Mouse (Mus musculus) ES-CJ7 (cell line): ENCODE measurements around the gene Cfap70.

Experiments
- DNase-seq: peaks from one replicate; pipeline ENCODE4 v3.0.0; 2011; ENCODE audit warnings: low read depth, low spot score

Cfap70 gene

DNA sequence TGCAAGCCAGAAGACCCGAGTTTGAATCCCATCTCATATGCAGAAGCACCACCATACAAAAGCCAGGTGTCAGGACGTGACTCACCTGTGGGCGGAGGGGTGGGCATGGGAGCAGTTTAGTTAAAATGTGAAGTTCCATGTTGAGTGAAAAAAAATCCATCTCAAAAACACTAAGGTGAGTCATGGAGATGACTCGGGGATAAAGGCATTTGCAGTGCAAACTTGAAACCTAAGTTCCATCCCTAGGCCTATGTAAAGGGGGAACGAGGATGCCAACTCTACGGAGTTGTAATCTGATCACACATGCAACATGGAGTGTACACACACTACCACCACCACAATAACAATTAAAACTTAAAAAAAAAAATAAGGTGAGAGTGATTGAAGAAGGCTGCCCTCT is 29.0 kb downstream of the Cfap70 start:
- no peak for DNase-seq

DNA sequence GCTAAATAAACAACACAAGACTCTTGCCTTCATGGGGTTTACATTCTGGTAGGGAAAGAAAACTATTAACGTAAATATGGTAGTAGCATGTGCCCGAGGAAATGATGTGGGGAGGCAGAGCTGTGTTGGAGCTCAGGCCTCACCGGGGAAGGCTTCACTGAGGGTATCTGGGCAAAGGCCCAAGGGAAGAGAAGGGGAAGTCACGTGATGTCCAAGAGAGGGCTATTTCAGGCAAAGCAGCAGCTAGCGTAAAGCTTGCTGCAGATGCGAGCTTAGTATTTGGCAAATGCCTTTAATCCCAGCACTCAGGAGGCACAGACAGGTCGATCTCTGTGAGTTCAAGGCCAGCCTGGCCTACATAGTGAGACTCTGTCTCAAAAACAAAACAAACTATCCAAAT is 29.8 kb downstream of the Cfap70 start:
- no peak for DNase-seq

DNA sequence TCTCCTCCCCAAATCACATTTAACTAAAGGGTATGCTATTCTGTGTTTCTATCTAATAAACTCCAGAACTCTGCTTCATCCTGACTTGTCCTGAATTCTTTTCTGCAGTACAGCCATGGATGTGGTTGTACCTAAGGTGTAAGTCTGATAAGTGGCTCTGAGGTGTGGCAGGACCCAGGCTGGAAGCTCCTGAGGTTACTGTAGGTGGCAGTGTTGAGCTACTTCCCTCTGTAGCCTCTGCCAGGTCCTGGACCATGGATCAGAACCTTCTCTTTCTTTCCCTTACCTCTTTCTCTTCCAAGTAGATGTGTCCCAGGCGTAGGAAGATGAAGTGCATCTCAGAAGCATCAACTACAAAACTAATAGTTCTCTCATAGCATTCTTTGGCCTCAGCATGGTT is 52.0 kb downstream of the Cfap70 start:
- peak; percentile 66 for DNase-seq

DNA sequence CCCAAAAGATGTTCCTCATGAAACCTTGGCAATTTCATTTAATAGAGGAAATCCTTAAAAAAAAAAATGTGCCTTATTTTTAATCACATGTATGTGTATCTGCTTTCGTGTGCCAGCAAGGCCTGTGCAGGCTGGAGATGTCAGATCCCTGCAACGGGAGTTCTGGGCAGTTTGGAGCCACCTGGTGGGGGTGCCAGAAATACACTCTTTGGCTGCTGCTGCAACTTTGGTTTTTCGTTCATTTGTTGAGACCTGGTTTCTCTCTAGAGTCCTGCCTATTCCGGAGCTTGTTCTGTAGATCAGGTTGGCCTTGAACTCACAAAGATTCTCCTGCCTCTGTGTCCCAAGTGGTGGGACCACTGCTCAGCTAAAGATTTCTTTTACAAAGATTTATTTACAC is 53.2 kb downstream of the Cfap70 start:
- DNase-seq = peak; percentile 38

DNA sequence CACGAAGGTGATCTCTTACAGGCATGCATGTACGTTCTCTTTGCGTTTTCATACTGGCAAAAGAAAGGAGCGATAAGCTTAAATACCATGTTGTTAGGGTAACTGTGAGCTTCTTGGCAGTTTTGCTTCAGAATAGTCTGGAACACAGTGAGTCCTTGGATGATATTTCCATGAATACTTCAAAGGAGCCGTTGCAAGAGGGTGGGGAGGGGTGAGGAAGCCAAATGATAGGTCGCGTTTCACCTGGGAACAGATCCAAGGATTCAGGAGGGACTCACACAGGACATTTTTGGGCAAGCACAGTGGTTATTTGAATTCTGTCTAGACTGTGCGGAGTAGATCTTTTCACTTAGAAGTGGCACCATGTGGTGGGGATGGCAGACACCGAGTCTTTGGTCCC is 54.8 kb downstream of the Cfap70 start:
- DNase-seq = no peak

DNA sequence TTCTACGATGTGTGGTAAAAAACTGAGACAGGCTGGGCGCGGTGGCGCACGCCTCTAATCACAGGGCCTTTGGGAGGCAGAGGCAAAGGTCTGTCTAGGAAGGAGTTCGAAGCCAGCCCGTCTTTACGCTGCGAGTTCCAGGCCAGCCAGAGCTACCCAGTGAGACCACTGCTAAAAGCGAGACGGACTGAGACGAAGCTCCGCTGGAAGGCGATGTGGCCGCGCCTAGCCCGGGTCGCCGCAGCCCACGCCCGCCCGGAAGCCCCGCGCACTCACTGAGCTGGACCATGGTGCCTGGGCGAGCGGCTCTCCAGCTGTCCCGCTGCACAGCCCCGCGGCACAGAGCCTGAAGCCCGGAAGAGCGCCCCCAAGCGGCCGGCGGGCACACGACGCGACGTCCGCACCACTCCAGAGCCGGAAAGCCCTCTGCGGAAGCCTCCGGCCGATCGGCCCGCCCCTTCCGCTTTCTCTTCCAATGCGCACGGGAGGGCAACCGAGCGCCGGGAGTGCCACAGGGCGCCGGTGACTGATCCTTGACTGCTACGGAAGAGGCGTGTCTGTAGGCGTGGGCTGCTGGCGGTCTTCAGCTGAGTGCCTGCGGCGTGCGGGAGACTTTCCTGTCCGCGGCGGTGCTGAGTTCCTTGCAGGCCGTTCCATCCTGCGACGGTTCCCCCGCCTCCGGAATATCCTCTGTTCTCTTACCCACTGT is 58.7 kb downstream of the Cfap70 start, which contains the start of gene Mrps16:
TSS of gene Mrps16 (minus strand) at position 430 of the 709 bp plus-strand sequence.
- peak; percentile 95 for DNase-seq

DNA sequence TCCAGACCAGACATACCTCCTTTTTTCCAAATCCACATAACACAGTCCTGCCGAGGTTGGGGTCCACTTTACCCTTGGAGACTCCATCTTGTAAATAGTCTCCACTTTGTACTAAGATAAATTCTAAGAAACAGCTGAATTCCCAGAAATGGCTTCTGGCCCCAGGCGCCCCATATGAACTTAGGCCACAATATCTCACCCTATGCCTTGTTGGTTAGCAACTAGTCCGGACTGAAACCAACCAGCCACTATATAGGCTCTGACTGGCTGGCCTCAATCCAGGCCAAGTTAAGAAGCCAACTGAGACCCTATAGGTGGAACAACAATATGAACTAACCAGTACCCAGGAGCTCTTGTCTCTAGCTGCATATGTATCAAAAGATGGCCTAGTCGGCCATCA is 59.7 kb downstream of the Cfap70 start:
- DNase-seq = no peak

DNA sequence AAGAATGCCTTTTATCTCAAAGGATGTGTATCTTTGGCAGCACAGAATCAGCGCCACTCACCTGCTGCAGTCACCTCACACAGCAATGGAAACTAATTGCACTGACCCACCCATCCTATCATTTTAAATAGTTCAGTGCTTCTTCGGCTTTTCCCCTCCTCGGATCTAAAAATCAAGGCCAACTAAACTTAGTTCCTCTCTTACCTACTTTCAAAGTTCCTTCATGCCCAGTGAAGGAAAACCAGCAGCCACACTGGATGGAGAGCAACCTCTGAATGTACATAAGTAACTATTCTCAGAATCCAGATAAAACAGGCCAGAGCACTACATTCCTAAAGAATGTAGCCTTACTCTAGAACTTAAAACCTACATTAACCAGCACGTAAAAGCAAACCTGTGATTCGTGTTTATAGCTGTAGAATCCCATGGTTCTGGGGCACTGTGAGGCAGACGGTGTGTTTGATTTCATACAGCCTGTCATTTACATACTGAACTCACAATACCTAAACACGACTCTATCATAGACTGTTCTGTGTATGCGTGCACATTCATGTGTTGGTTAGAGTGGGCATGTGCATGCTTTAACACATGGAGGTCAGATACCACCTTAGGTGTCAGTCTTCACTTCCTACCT is 62.5 kb downstream of the Cfap70 start:
- DNase-seq = no peak

DNA sequence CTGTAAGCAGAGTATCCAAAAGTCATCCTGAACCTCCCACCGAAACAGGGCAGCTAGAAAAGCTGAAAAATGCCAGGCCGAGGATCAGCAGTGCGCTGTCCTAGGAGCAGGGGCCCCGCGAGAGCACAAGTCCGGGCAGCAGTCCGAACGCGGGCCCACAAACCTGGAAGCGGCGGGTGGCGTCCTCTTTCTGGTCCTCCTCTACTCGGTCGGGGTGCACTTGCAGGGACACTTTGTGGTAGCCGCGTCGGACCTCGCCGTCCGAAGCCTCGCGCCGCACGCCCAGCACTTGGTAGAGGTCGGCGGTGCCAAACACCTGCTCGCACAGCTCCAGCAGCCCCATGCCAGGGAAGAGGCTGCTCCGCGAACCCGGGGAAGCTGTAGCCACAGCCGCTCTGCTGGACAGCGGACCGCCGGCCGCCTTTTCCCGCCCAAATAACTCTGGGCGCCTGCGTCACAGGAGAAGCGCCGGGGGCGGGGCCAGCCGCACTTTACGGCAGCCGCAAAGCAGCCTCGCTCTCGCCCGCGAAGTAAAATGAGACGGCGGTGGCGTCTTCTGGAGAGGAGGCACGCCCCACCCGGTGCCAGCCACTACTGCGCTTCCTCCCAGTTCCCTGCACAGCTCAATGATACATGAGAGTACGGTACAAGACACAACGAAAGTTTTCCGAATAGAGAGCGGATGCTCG is 63.4 kb downstream of the Cfap70 start, which contains the start of gene Dnajc9:
TSS of gene Dnajc9 (minus strand) at position 470 of the 689 bp plus-strand sequence.
- DNase-seq = peak; percentile 90

DNA sequence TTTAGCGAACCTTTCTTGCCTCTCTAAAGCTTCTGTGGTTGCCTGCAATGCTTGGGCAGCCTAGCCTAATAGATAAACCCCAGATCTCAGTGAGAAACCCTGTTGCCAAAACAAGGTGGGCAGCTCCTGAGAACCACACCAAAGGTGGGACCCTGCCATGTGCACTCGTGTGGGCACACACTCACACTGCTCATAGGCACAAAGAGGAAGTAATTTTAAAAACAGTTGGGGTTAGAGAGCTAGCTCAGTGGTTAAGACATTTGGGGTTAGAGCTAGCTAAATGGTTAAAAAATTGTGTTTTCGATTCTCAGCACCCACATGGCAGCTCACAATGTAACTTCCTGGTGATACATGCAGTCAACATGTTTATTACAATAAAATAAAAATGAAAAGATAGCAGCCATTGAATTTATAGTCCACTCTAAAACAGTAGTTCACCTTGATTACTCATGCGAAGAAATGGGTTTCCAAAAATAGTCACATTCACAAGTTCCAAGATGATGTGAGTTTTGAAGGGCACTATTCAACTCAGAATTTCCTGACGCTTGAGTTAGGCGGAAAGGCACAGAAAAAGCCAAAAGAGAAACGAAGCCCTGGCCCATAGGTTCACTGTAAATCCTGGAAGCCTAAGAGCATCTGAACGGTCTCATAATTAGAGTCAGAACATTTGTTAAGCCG is 72.1 kb downstream of the Cfap70 start:
- no peak for DNase-seq

DNA sequence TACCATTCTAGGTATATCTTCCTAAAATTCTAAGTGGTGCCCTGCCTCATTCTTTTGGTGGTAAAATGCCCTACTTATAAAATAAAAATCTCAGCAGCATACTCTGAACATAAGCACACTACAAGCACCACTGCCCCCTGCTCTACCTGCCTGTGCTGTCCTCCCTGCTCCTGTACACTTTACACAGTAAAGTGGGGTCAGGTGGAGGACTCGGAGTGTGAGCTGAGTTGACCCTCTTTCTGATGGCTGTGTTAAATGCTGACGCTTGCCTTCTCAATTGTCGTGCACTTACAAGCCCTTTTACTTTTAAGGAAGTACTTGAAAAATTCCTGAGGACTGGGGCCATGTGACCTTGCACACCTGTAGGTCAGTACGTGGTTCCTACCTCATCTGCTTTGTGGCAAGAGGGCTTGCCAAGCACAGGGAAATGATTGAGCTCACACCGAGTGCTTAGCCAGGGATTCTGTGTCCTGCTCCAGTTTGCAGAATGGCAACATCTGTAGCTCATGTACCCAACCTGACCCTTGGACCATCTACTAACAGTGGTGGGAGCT is 72.9 kb downstream of the Cfap70 start:
- DNase-seq = no peak

DNA sequence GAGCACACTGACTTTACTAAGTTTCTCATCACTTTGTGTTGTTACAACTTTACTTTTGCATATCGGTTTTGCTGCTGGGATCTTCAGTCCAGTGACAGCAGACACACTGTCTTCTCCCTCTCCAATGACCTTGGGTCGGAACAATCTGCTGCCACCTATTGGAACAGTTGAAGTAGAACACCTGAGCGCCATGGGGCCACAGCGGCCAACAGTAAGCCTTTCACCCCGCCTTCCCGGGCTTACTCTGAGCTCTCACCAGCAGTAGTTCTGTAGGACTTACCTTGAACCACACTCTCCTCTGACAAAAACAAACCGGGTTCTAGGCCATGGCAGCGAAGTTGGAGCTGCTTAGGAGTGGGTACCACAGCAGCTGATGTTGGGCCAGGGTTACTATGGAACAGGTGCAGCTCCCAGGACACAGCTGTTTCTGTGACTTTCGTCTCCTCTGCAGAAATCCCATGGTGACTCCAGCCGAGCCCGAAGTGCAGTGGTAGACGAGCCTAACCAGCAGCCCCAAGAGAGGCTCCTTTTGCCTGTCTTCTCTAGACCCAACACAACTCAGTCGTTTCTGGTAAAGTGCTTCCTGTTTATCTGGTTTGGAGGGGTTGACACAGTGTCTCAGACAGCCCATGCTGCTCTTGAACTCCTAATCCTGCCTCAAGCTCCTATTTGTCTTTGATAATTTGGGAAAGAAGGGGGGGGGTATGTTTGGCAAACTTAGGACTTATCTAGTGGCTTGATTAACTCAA is 73.5 kb downstream of the Cfap70 start:
- peak; percentile 83 for DNase-seq

DNA sequence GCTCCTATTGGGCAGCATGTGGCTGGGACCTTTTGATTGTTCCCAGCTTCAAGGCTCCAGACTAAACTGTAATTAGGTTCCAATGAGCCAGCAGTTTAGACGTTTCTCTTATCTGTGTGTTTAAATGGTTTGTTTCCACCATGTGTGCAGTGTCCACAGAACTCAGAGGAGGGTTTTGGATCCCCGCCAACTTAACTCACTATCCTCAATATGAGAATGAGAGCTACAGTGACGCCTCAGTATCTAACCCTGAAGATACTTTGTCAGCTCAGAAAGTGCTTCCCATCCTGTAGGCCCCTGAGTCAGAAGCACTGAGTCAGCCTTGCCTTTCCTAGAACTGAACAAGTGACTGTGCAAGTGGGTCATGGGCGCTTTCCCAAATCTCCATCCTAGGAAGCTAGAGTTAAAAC is 74.9 kb downstream of the Cfap70 start:
- no peak for DNase-seq

DNA sequence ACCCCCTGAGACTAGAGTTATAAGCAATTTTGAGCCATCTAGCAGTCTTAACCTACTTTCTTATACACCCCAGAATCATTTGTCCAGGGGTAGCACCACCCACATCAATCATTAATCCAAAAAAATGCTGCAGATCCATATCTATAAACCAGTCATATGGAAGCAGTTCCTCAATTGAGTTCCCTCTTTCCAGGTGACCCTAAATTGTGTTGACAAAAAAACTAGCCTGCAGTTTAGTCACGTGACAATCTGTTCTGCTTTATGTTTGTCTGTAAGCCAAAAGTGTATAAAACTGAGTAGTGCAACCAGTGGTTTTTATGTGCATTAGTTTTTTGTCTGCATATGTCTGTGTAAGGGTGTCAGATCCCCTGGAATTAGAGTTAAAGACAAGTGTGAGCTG is 80.2 kb downstream of the Cfap70 start:
- no peak for DNase-seq

DNA sequence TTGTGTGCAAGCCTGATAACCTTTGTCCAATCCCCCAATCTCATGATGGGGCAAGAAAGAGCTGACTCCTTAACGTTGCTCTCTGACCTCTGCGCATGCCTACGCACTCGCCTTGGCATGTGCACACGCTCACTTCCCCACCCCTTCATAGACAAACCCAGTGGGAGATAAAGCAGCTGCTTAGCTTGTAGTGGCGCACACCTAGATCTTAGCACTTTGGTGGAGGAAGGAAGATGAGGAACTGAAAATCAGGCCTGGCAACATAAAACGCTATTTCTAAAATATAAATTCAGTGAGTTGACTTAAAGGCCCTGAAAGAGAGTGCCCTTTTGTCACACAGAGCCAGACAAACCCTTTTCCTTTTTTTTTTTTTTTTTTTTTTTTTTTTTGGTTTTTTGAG is 81.2 kb downstream of the Cfap70 start:
- no peak for DNase-seq

DNA sequence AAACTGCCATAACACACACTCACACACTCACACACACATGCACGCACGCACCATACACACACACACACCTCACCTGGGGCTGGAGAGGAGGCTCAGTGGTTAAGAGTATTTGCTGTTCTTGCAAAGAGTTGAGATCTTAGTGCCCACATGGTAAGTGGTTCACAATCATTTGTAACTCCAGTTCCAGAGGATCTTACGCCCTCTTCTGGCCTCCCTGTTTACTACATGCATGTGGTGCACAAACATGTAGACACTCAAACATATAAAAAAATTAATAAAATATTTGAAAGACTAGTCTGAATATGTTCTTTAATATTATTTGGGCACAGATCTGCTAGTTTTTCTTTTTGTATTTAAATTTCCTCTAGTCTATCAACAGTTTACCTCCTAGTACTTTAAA is 83.8 kb downstream of the Cfap70 start:
- DNase-seq = peak; percentile 40

DNA sequence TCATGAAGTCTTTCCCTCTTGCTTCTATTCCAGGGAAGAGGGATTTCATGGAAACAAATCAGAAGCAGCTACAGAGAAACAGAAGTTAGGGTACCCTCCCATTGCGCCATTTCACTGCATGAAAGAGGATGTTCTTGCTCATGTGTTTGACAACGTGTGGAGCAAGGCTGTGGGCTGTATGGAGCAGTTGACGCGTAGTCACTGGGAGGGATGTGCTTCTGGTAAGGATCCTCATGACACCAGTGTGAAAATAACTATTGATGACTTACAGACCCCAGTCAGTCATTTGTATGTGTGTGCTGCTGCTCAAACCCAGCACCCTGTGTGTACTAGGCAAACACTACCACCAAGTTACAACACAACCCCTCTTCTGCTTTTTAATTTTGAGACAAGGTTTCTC is 88.8 kb downstream of the Cfap70 start:
- DNase-seq = no peak

DNA sequence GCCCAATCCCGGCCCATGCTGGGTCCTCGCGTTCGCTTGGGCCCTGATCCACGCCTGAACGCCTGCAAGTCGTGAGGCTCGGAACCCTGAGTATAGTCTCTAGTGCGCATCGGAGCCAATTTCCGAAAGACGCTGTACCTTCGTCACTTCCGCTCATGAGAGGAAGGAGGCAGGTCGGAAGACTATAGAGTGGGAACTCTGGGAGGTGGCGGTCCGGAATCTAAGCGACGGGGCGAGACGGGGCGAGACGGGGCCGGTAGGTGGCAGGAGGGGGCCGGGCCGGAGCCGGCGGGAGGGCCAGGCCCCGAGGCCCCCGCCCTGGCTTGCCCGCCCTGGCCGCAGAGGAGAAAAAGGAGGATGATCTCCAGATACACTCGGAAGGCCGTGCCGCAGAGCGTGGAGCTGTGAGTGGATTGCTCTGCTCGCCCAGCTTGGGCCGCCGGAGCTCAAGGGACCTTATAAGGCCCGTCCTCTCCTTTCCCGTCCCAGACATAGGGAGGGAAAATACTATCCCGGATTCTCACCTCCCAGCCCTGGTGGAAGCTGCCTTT is 104.0 kb downstream of the Cfap70 start, which contains the start of the genes Ecd and Fam149b:
TSS of gene Ecd (minus strand) at position 131 of the 551 bp plus-strand sequence.
TSS of gene Fam149b (plus strand) at position 172 of the 551 bp plus-strand sequence.
- DNase-seq = peak; percentile 98

DNA sequence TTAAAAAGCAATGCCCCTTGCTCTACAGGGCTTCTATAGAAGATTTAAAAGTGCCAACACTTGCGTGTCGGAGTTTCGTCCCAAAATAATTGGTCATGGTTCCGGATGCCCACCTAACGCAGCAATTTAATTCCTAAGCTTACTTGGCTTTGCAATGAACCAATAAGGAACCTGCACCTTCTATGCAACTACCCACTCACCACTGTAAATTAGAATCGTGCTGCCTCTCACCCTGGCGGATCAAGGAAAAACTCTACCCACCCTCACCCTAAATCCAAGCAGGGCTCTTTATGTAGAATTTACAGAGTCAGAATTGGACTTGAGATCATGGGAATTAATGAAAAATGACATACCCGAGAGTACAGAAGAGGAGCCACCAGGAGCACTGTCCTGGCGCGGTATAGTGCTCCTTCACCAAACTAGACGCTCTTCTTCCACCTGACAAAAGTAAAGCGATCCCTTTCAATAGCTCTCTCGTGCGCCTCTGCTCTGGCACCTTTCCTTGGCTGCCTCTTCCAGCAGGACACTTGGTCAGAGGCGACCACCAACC is 104.5 kb downstream of the Cfap70 start:
- DNase-seq = no peak

DNA sequence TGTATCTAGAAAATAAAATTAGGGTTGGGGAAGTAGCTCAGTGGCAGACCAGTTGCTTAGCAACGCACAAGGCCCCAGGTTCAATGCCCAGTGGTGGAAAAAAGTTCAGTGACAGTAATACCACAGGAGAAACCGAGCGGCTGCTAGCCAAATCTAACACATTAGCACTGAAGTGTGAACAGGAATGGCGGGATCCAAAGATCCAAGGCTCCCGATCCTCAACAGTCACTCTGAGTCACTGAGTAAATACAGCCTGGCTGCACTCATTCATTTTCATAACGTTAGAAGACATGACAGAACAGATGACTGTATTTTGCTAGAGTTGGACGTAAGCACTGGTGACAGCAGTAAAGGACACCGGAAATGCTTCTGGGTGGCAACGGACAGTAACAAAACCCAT is 106.1 kb downstream of the Cfap70 start:
- DNase-seq = no peak
